Mouse (Mus musculus) duodenum, adult 2 months (tissue): ENCODE results near the gene Adgrl1. TPM values are rescaled to one million over a fixed set of nuclear protein-coding genes. Genes with fewer than 3 reads are reported as not detected.

ENCODE experiments used
- polyA plus RNA-seq: library from polyadenylated mRNA; depleted of rRNA; stranded (reverse); fragments of >200 nt; gene quantifications from 2 replicates; pipeline ENCODE4 v1.2.3, GENCODE M21; 2012; ENCODE audit warnings: low replicate concordance; rRNA removed

Gene Adgrl1
- 9.4 and 15.6 TPM in 2 replicates for polyA plus RNA-seq

GRCm38 (mm10) chr8:83899363-83900252 lies at the start of gene Adgrl1:
Gene Adgrl1 (plus strand): TSS chr8:83900105.

GRCm38 (mm10) chr8:83955106-83955957 lies 55.4 kb downstream of the Adgrl1 start, which contains the start of the genes Gm10644 and Asf1b:
Gene Gm10644 (minus strand): TSS chr8:83955205.
Gene Asf1b (plus strand): TSS chr8:83955507.

DNA sequence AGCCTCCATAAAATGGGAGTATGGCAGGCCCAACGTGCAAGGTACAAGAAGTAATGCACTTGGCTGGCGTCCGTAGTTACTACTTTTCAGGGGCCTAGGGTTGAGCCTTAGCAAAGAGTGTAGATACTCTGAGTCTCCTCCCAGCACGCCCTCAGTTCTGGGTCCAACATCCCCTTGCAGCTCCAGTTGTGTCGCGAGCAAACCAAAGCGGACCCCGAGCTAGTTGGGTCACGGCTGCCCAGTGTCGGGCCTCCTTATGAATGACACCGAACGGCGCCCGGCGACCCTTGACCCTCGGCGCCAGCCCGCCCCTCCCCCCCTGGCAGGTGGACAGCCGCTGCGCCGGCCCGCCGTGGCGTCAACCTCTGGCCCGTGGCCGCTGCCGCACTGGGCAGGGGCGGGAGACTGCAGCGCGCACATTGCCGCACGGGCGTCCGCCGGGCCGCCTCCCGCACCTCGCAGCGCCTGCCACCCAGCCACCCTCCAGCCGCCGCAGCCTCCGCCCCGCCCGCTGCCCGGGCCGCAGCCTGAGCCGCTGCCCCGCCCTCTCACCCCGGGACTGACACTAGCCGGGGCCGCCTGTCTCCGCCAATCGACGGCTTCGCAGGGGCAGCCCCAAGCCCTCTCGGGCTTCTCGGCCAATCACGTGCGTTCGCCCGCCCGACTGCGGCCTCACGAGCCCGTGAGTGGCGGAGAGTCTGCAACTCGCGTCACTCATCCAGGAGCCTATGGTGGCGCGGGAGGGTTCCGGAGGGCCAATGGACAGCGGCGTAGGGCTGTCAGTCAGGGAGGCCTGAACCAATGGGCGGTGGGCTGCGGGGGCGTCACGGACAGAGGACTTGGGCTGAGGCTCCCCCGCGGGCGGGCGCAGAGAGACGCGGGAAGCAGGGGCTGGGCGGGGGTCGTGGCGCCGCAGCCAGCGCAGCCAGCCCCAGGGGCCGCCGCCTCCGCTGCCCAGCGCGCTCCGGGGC lies 72.5 kb downstream of the Adgrl1 start, which contains the start of gene Prkaca:
TSS of gene Prkaca (plus strand) at position 844 of the 971 bp plus-strand sequence.

Other genes starting within 250 kb of the Adgrl1 start
- gene Gipc1, start 247.4 kb upstream of the Adgrl1 start, polyA plus RNA-seq: 40.1 and 49.3 TPM in 2 replicates
- 2.2 and 4.2 TPM in 2 replicates for gene Ptger1, start 233.4 kb upstream of the Adgrl1 start, polyA plus RNA-seq
- 97.3 and 136 TPM in 2 replicates for gene Pkn1, start 200.9 kb upstream of the Adgrl1 start, polyA plus RNA-seq
- gene Ddx39, start 184.9 kb upstream of the Adgrl1 start, polyA plus RNA-seq: 29.8 and 31.1 TPM in 2 replicates
- 24.2 and 25.8 TPM in 2 replicates for gene Adgre5, start 158.8 kb upstream of the Adgrl1 start, polyA plus RNA-seq
- gene Gm10644, start 55.1 kb downstream of the Adgrl1 start, polyA plus RNA-seq: 0.22 and 0.34 TPM in 2 replicates
- 6.1 and 44.6 TPM in 2 replicates for gene Asf1b, start 55.4 kb downstream of the Adgrl1 start, polyA plus RNA-seq
- gene Prkaca, start 72.9 kb downstream of the Adgrl1 start, polyA plus RNA-seq: 38.5 and 50.4 TPM in 2 replicates
- 33.3 and 36.7 TPM in 2 replicates for gene Samd1, start 97.6 kb downstream of the Adgrl1 start, polyA plus RNA-seq
- 0.53 TPM in 2 replicates for gene 1700067K01Rik, start 101.4 kb downstream of the Adgrl1 start, polyA plus RNA-seq
- 10.3 and 11.7 TPM in 2 replicates for gene 2210011C24Rik, start 112.1 kb downstream of the Adgrl1 start, polyA plus RNA-seq
- 0.05 and 0.19 TPM in 2 replicates for gene Palm3, start 121.4 kb downstream of the Adgrl1 start, polyA plus RNA-seq
- gene Il27ra, start 142.5 kb downstream of the Adgrl1 start, polyA plus RNA-seq: 2.7 and 2.9 TPM in 2 replicates
- gene Rln3, start 144.9 kb downstream of the Adgrl1 start, polyA plus RNA-seq: 0.33 and 0.85 TPM in 2 replicates
- 0.11 and 0.47 TPM in 2 replicates for gene Gm10643, start 165.0 kb downstream of the Adgrl1 start, polyA plus RNA-seq
- 28.4 and 32.1 TPM in 2 replicates for gene Rfx1, start 166.7 kb downstream of the Adgrl1 start, polyA plus RNA-seq
- gene Dcaf15, start 204.7 kb downstream of the Adgrl1 start, polyA plus RNA-seq: 74.8 and 118 TPM in 2 replicates
- gene Podnl1, start 225.9 kb downstream of the Adgrl1 start, polyA plus RNA-seq: 4.5 and 9.4 TPM in 2 replicates
- 35.5 and 51.7 TPM in 2 replicates for gene Cc2d1a, start 247.8 kb downstream of the Adgrl1 start, polyA plus RNA-seq
- gene 4930432K21Rik, start 247.9 kb downstream of the Adgrl1 start, polyA plus RNA-seq: 0.12 and 0.16 TPM in 2 replicates